Mouse (Mus musculus) erythroblast, embryonic 14.5 days (primary cell): ENCODE results near the gene Birc2.

Experiments
- GATA1 ChIP-seq: IDR thresholded peaks from 2 replicates; pipeline ENCODE4 v1.6.1; 2012; ENCODE audit warnings: low read length, inconsistent platforms, mixed read lengths
- TAL1 ChIP-seq: IDR thresholded peaks from 3 replicates; pipeline ENCODE4 v1.6.1; 2012; ENCODE audit warnings: low read length, inconsistent platforms, mixed read lengths

DNA sequence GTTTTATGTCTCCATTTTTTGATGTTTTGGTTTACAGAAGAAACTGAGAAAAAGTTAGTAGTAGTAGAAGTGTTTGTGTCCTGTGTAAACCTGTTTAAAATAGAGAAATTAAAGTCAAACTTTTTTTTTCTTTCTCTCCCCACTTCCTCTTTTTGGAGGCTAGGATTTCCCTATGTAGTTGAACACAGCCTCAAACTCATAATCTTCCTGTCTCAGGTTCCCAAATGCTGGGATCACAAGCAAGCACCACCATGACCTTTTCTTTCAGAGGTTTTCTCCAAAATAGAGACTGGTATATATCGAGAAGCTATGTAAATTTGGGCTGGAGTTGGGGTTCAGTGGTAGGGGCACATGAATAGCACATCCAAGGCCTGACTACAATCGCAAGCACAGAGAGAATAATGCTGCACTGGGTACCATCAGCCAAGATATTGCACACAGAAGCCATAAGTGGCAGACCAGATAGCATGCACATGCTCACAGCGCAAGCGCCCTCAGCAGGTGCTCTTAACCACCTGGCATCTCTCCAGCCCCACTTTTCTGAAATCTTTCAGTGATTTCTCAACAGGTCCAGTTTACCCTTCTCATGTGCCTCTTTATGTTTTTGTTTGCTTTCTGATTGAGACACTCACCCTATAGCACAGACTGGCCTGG, 32.1 kb upstream of the Birc2 start:
- TF ChIP-seq GATA1 (no peak), TAL1 (no peak)
